Mouse (Mus musculus) urinary bladder, postnatal 36 days (tissue): ENCODE measurements at regions not wholly inside any gene's neighbourhood (a gene's known extent, or its start where the extent isn't known, plus 50 kb on each side); places are given as distances from the start of the nearest gene placed in this dataset.
A peak's percentile ranks its signal among the peaks of the same experiment; 100 is the strongest.
"Not testable (repeated sequence)": the region's sequence is repeated elsewhere in the genome, so short reads cannot be mapped to it uniquely, and the experiment has no call there.

Source experiments
- DNase-seq, 2 experiments: peaks; one replicate each; pipeline ENCODE4 v3.0.0; 2022; ENCODE audit warnings: low spot score in 2 of 2, mixed read lengths in 1 of 2

DNA sequence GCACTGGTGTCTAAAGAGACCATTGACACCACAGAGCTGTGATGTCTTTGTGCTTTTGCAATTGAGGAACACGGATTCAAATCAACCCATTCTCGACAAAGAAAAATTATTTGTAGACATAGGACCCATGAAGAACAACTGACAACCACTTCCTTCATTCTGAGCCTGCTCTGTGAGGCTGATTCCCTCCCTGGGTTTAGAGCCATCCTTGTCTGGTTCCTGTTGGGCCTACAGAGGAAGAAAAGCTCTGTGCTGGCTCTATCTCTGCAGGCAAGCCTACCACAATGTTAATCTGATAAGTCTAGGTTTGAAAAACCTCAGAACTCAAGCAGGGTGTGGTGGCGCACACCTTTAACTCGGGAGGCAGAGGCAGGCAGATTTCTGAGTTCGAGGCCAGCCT is 84.2 kb upstream of the Tbl1xr1 start:
- no peak for DNase-seq

- no peak for DNase-seq
These were observed 82.5 kb upstream of the Tbl1xr1 start for GRCm38 (mm10) chr3:21993961-21994360.

DNA sequence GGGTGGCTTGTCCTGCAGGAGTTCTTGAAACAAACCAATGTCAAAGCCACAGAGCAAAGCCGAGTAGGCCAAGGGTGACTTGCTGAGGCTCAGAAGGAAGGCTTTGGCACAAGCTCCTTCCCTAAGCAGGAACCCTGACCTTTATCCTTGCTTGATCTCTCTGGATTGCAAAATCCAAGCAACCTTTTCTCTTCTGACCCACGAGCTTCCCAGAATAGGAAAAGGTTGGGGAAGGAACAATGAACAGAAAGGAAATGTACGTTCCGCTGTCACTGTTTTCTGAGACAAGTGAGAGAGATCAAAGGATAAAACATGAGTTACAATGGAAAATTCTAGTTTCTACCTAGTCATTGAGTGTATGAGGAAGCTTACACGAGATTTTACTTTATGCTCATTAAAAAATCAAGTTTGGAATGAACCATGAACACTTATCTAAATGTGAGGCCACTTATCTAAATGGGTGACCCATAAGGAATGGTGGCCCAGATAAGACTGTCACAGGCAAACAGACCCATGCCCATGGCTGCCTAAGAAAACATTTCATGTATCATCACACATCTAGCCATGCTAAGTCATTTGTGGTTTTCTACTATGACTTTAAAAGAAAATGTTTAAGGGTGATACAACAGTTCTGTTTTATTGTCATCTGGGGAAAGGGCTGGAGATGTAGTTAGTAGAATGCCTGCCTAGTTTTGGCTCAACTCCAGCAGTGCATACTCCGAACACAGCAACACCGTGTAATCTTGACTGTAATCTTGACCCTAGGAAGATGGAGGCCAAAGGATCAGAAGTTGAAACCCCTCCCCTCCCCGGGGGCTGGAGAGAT is 80.7 kb upstream of the Tbl1xr1 start:
- peak in 1 of 2 experiments; percentile 29 for DNase-seq

DNA sequence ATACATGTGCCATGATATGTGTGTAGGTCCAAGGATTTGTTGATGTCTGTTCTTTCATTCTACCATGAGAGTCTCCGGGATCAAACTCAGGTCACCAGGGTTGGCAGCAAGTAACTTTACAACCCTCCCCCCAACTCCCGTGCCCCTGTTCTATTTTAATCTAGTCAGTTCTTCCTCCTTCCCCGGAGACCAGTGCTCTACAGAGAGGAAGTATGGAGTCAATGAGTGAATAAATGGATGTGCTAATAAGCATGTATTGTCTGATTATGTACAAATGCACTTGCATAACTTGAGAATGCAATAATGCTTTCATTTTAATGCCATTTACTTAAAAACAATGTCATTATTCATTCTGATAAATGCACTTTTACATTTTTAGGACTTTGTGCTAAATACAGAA is 79.1 kb upstream of the Tbl1xr1 start:
- DNase-seq = no peak

DNA sequence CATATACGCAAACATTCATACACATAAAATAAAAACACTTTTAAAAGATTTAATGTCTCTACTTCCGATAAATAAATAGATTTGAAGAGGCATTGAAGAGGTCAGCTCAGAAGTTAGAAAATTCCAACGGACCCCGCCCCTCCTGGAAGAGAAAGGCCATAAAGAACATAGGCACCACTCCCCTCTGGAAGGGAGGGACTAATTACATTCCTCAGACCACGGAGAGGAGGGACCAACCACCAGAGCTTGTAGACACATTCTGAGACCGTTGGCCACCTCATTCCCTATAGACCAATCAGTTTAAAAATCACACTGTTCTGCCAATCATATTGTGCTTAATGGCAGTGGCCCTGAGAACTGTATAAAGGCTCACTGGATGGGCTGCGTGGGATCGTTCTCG is 71.0 kb upstream of the Tbl1xr1 start:
- no peak for DNase-seq

DNA sequence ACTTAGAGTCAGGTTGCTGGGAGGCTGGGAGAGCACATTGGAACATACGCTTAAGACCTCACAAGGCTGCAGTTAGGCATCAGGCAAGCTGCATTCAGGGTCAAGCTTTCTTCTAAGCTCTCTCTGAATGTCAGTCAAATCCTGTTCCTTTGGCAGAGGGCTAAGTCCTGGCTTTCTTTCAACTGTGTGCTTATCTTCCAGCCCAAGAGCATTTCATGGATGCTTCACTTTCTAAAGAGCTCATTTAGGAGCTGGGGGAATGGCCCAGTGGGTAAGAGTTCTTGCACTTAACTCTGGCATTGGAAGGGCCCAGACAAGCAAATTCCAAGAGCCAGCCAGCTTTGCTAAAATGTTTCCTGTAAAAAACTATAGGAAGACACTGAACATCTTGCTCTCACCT is 70.3 kb upstream of the Tbl1xr1 start:
- no peak for DNase-seq

- no peak for DNase-seq
These were observed 69.8 kb upstream of the Tbl1xr1 start for GRCm38 (mm10) chr3:22006651-22007050.

DNA sequence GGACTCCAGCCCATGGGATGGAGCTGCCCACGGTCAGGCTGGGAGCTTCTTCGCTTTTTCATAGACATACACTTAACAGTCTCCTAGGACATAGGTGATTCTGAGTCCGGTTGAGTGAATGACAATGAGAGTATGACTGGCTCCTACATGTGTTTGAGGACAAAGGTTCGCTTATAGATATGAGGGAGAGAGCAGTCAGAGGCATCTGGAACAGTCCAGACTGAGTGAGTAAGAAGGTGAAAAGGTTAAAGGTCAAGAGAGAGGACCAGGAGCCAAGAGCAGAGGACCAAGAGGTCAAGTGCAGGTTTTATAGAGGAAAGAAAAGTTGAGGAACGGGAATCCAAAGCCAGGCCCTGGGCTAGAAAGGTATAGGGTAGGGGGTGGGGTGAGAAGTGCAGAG is 68.7 kb upstream of the Tbl1xr1 start:
- no peak for DNase-seq

DNA sequence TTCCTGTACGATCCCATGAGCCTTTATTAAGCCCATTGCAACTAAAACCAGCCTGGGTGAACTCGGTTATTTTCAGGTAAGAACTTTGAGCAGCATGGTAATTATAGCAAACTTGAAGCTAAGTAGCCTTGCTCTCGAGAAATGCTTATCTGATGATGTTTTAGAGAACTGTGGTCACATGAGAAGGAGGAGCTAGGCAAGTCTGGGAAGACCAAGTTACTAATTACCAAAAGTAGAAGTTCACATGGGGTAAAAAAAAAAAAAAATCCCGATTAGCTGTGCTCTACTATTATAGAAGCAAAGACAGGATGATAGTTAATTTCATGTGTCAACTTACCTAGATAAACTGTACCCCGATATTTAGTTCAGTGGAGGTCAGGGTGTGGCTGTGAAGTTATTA is 68.0 kb upstream of the Tbl1xr1 start:
- DNase-seq = no peak

DNA sequence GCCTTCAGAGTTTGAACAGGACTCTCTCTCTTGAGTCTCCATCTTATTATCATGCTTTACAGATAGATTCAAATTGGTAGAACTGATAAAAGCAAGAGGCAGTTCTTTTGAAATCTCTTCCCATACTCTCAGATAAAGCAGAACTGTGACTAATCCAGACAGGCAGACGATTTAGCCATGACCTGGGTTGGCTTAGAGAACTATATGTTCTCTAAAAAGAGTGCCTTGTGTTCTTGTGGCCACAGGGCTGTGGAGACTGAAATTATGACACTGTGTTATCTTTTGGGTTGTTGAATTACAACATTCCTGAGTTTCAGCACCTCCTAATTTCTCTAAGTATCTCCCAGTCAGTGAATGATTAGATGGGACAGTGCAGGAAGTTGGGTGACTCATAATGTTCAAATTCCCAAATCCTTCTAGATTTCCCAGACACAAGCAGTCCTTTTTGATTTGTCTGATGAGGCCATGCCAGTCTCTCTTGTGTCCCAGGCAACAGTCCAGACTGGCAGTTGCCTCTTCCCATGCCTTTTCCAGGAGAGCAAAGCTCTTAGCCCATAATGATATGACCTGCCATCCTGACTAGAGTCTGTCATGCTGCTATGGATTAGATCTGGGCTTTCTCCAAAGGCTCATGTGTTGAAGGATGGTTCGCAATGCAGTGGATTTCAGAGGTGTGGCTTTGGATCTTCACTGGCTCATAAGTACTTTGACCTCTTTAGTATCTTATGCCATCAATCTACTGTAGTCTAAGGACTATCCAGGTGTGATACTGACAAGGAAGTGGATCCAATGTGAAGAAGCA is 66.4 kb upstream of the Tbl1xr1 start:
- DNase-seq = no peak

DNA sequence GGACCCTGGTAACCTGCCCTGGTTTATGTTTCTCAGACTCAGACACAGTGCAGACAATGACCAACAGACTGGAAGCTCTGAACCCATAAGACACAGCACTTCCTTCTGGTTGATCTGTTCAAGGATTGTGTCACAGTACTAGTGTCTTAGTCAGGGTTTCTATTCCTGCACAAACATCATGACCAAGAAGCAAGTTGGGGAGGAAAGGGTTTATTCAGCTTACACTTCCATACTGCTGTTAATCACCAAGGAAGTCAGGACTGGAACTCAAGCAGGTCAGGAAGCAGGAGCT is 65.8 kb upstream of the Tbl1xr1 start:
- DNase-seq = not testable (repeated sequence)

- no peak for DNase-seq
These were observed 55.0 kb upstream of the Tbl1xr1 start for GRCm38 (mm10) chr3:22021360-22021935.

DNA sequence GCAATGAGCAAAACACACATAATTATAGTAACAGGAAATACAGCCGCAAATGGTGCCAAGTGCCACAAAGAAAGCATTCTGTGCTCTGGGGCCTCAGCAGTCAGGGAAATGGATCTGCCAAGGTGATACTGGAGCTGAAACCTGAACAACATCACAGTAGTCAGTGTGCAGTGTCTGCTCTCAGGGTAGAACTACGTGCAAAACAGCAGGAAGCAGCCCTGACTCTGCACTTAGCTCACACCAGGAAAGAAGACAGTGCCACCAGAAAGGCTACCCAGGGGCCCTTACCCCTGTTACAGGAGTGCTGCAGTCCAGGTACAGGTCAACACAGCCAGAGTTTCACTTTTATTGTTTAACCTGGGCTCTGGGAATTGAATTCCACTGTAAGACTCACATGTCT is 54.0 kb upstream of the Tbl1xr1 start:
- DNase-seq = no peak

DNA sequence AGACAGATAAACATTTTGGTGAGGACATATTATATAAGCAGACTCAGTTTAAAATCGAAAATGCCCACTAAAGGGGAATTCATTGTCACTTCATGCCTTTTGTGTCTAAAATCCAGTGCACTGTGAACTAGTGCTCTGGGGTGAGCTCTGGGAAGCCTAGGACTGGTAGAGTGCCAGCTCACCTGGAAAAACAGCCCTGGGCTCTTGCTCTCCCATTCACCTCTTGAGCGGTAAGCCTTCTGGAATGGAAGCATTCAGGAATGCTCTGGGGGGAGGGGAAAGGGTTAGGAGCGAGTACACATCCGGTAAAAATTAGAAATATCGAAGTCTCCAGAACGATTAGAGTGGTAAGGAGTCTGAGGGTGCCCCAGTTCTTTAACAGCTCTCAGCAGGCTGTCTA is 53.4 kb upstream of the Tbl1xr1 start:
- no peak for DNase-seq

GRCm38 (mm10) chr3:22023551-22023950 is 52.9 kb upstream of the Tbl1xr1 start:
- DNase-seq = no peak

GRCm38 (mm10) chr3:22024200-22024599 is 52.3 kb upstream of the Tbl1xr1 start:
- no peak for DNase-seq

- DNase-seq = no peak
These were observed 51.3 kb upstream of the Tbl1xr1 start for GRCm38 (mm10) chr3:22025119-22025518.

DNA sequence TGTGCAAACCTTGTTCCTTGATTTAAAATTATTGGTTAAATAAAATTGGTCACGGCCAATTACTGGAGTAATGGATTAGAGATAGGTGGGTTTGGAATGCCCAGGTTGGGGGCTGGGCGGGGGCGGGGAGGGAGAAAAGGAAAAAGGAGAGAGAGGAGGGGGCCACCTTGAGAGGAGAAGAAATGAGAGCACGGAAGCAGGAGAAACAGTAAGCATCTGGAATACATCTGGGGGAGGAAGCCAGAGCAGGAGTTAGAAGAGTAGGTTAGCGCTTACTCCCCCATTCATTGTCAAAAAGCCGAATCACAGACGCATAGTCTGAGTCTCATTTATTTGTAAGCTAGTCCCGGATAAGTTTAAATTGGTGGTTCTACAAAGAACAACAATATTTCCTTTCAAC is 50.8 kb upstream of the Tbl1xr1 start:
- no peak for DNase-seq
